Mouse (Mus musculus): ENCODE data around the gene Gatad2b.

Gene Gatad2b

DNA sequence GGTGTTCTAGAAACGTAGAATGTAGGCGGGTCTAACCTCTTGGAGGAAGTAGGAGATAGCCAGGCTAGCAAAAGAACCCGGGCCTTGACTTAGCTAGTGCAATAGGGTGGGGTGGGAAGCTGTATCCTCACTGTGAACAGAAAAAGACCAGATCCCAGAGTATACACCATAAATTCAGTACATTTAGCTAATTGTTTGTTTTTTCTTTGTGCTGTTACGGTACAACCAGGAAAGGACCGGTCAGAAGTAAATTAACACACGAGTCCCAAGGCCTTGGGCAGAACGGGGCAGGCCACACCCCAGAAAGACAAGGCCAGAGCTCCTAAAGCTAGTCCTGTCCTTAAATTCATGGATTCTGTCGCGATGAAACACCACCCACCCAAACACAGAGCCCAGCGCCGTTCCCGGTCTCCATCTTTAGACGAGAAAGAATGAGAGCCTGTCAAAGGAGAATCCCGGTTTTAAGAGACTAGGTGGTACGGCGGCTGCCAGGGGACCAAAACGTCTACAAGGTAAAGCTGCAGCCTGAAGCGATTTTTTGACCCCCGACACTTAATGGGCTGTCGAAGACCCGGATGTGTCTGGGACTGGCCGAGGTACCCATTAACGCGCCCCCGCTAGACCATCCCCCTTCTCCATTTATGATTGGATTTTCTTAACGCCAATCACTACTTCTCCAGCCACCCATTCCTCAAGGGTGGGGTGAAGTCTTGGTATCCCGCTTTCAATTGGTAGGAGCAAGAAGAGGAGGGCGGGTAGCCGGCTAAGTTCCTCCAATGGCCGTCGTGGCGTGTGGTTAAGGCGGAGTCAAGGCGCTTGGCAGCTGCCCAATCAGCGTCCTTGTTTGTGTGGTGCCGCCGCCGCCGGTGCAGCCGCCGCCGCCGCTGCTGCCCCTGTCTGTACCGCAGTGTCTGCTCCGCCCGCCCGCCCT, at the start of gene Gatad2b:
Gatad2b (plus strand) TSS at position 834 of the 931 bp plus-strand sequence.
- WGBS: under 1% methylated on average over 45 of the region's 47 CpGs

DNA sequence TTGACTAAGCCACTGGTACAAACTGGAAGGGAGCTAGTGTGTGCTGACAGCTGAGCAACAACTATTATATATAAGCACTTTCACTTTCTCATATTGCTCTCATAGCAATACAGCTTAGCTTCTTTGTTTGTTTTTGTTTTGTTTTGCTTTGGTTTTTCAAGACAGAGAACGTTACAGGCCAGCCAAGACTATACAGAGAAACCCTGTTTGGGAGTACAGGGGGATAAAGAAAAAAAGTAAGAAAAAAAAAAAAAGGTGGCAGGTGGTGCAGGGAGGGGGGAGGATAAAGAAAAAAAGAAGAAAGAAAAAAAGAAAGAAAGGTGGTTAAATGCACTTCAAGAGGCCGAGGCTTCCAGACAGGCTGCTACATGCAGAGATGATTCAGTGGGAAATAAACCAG, 47.6 kb upstream of the Gatad2b start:
- WGBS: 55% methylated on average over 2 of the region's 2 CpGs

DNA sequence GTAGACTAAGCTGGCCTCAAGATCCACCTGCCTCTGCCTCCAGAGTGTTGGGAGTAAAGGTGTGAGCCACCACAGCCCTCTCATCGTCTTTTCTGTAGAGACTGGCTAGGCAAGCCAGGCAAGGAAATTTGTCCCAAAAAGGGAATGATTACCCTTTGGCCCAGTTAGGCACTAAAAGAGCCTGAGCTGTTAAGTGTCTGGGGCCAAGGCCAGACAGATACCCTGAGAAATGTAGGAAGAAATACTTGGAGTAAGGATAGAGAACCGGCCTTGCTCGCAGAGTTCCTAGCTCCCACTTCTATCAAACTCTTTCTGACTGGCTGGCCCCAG, 45.4 kb upstream of the Gatad2b start:
- 5% methylated on average over 3 of the region's 3 CpGs for WGBS

DNA sequence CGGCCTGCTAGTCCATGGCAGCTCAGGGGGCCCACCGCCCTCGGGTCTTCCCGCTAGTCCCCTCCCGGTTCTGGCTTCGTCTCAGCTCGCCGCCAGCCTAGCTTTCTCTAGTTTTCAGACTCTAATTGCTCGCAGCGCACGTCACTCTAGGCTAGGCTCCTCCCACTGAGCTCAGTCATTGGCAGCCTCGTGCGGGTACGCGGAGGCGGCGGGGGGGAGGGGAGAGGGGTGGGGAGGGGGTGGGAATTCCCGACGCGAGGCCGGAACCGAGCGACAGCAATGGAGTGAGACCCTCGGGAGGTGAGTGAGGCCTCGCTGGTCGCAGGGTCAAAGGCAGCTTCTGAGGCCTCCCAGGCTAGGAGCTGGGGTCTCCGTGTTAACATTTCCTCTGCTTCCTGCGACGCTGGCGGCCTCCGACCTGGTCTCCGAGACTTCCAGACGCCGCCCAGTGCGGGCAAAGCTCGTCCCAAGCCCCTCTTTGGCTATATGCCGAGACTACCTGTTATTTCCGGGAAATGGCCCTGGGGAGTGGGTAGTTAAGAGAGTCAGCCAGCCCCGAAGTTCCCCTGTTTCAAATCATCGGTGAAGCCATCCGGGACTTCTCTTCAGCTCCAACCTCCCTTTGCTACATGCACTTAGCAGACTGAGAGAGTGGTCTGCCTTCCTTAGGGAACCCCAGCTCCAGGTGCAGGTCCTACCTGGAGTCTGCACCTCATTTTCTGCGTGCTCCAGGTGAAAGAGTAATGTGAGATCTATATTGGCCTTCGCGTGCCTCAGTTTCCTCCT, 44.8 kb upstream of the Gatad2b start, which contains the start of gene Slc39a1:
Slc39a1 (plus strand) TSS at position 213 of the 786 bp plus-strand sequence.
- WGBS: under 1% methylated on average over 44 of the region's 44 CpGs

DNA sequence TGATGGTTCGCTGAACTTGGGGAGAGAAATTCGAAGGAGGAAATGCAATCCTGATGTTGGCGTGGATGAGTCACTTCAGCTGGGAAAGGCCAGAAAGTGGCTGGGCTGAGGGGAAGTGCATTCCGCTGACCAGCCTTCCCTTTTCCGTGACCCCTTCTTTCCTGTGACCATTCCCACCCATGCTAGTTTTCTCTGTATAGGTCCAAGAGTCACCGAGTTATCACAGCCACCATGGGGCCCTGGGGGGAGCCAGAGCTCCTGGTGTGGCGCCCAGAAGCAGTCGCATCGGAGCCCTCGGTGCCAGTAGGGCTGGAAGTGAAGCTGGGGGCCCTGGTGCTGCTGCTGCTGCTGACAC, 44.3 kb upstream of the Gatad2b start:
- 1% methylated on average over 10 of the region's 10 CpGs for WGBS

DNA sequence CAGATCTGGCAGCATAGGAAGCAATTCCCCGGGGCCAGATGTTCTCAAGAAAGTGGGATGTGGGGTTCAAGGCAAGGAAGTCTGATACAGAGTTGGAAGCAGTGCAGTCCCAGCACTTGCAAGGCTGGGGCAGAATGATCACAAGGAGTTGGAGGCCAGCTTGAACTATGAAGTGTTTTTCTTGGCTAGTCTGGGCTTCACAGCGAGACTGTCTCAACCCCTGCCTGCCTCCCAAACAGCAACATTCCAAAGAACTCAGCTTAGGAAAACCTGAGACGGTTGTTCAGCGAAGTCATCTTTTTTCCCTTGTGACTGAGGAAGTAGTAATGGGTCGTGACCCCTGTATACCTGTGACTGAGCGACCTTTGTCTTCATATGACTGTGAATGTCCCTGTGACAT, 42.2 kb upstream of the Gatad2b start:
- 74% methylated on average over 6 of the region's 6 CpGs for WGBS

DNA sequence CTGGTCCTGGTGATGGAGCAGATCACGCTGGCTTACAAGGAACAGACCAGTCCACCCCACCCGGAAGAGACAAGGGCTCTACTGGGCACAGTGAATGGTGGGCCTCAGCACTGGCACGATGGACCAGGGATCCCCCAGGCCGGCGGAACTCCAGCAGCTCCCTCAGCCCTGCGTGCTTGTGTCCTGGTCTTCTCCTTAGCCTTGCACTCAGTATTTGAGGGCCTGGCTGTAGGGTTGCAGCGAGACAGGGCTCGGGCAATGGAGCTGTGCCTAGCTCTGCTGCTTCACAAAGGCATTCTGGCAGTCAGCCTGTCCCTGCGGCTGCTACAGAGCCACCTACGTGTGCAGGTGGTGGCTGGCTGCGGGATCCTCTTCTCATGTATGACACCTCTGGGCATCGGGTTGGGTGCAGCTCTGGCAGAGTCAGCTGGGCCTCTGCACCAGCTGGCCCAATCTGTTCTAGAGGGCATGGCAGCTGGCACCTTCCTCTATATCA, 41.2 kb upstream of the Gatad2b start:
- 70% methylated on average over 11 of the region's 12 CpGs for WGBS

DNA sequence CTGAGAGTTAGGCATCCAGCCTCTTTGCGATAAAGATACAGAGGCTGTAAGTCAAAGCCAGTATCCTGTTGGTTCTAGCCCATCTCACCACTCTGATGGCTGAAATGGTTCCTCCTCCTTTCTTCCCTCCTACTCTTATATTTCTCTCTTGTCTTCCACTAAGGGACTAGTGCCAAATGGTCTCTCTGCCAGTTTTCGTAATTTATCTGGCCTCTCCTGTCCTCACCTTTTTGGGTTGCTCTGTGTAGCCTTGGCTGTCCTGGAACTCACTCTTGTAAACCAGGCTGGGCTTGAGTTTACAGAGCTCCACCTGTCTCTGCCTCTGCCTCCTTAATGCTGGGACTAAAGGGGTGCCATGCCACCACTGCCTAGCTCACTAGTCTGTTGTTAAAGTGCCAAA, 40.3 kb upstream of the Gatad2b start:
- WGBS: 64% methylated on average over 2 of the region's 2 CpGs

DNA sequence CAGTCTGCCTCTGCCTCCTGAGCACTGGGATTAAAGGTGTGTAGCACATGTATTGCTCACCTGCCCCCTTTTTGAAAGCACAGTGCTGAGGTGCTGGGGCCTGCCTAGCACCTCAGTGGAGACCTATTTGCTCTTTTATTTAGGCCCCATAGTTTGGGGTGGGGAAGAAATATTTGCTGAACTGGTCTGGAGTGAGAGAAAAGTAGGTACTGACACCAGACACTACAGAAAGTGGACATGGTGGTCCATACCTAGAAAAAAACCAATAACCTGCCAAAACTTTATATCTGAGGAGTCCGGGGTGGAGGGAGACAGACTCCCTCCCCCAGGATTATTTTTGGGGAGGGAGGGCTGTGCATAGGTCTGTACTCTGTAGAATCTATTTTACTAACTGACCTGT, 39.8 kb upstream of the Gatad2b start:
- 53% methylated on average over 1 of the region's 1 CpGs for WGBS

DNA sequence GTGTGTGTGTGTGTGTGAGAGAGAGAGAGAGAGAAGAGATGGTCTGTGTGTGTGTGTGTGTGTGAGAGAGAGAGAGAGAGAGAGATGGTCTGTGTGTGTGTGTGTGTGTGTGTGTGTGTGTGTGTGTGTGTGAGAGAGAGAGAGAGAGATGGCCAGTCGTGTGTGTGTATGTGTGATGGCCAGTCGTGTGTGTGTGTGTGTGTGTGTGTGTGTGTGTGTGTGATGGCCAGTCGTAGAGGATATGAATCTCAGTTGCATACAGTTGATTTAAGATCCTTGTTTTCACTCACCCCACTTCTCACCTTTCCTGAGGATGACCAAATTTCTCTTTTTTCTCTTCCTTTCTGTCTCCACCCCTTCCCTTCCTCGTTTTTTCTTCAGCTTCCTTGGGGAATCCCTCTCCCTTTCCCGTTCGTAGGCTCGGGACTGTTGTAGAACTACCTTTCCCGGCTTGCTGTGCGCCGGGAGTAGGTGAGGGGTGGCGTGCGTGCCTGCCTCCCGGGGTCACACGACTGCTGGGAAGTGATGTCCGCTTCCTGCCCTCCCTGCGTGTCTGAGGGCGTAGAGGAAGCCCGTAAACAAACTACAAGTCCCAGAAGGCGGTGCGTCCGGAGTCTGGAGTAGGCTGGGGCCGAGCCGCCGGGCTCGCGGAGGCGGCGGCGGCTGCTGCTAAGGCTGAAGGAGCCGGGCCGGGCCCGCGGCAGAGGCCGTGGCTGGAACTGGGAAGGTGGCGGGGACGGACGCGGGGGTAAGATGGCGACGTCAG, 39.1 kb upstream of the Gatad2b start, which contains the start of gene Crtc2:
Crtc2 (plus strand) TSS at position 511 of the 766 bp plus-strand sequence.
- WGBS: under 1% methylated on average over 40 of the region's 40 CpGs

DNA sequence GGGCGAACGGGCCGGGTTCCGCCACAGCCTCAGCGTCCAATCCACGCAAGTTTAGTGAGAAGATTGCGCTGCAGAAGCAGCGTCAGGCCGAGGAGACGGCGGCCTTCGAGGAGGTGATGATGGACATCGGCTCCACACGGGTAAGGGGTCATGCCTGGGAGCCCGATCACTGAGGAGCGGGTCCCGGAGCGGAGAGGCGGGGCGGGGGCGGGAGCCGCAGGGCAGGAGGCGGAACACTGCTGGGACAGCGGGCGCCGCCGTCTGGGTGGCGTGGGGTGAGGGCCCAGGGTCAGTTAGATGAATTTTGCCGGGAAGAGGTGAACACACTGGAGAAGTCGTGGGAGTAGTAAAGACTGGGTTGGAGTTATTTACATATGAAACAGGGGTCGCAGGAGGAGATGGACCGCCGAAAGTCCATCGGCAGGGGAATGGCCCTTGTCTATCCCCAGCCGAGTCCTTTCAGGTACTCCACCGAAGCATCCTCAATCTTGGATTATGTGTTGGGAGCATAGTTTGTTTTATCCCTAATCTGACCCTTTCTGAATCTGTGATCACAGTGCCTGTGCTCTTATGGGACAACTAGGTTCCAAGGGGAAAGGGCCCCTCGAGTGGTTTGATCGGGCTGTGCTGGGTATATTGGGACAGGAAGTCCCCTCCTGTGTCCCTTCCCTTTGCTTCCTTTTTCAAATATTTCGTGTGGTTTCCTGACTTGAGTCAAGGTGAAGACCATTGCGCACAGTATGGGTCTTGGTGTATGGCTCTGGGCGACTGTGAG, 38.4 kb upstream of the Gatad2b start:
- under 1% methylated on average over 41 of the region's 41 CpGs for WGBS

DNA sequence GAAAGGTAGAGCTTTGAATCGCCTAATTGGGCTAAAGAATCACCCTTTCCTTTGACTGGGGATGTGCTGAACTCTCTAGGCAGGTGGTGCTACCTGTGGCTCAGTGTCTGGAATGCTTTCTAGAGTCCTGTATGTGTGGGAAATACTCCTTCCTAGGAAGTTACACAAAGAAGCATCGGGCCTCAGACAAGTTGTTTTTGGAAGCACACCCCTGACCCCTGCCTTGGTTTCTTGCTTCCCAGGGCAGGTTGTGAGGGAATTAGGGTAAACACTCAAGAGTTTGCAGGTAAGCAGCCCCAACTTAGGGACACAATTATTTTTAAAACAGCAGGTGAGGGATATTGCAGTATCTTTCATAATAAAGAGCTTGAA, 37.8 kb upstream of the Gatad2b start:
- WGBS: 7% methylated on average over 2 of the region's 2 CpGs

DNA sequence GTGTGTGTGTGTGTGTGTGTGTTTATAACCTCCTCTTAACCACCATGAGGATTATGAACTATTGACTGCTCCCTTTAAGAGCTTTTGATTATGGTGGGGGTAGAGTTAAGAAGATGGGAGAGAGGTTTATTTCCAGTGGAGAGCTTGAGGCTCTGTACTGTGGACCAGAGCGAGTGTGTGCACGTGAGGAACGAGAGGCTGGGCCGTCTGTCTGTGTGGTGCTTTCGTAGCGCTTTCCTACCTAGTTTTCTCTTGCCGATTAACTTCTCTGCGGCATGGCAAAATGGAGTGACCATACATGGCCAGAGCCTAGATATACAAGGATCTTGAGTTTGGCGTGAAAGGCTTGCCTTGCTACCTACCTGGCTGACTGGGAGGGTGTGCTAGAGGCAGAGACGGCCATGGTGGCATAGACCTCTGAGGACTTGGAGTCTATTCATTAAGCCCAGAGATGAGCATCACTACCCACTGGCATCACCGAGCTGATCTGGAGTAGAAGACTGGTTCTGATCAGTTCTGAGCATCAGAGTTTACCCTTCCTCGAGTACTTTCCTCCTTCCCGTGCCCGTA, 37.1 kb upstream of the Gatad2b start:
- WGBS: 92% methylated on average over 14 of the region's 14 CpGs

DNA sequence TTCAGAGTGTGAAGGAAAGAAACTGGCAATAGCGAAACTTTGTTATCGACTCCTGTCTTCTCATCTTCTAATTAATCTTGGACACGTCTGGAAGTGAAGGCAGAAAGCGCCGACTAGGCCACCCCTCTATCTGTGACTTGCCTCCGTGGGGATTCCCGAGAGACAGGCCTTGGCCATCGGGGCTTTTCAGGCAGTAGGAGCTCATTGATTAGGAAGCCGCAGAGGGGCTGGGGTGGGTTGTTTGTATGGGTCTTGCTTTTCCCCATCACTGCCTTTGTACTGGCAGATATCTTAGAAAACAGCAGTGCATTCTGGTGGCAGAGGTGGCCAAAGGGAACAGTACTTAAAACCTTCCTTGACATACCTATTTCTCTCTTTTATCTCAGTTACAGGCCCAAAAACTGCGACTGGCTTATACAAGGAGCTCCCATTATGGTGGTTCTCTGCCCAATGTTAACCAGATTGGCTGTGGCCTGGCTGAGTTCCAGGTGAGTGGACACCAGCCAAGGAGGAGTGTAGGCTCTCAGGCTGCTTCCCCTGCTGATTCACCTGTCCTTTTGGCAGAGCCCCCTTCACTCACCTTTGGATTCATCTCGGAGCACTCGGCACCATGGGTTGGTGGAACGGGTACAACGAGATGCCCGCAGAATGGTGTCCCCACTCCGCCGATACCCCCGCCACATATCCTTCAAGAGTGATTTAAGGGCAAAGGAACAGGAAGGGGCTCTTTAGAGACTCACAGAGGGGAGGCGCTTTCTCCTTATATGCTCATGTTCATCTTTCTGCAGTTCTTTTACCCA, 36.0 kb upstream of the Gatad2b start:
- 87% methylated on average over 19 of the region's 19 CpGs for WGBS

DNA sequence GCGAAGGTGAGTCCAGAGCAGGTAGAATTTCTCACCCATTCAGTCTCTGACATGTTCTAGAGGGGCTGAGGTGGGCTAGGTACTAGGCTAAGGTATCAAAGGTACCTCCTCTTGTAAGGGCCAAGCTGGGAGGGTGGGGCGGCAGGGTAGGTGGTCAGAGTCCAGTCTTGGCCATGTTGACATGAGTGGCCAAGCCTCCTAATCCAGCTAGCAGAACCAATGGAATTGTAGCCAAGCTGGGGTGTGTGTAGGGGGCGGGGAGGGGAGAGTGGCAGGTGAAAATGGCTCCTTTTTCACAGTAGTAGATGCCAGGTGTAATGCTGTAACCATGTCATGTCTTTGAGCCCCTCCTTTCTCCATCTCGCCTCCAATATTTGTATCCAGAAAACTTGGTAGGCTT, 34.5 kb upstream of the Gatad2b start:
- 90% methylated on average over 4 of the region's 4 CpGs for WGBS

DNA sequence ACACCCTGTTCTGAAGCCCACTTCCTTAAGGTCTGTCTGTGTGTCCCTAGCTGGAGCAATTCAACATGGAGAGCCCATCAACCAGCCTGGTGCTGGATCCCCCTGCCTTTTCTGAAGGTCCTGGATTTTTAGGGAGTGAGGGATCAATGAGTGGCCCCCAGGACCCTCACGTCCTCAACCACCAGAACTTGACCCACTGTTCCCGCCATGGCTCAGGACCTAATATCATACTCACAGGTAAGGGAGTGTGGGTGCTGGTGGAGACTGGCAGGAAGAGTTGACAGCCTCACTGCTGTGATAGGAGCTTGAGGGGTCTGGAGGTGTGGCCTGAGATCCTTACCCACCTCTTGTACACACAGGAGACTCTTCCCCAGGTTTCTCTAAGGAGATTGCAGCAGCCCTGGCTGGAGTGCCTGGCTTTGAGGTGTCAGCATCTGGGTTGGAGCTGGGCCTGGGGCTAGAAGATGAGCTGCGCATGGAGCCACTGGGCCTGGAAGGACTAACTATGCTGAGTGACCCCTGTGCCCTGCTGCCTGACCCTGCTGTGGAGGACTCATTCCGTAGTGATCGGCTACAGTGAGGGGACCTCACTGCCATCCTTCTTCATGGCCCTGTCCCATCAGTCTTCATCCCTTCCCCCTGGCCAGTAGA, 29.7 kb upstream of the Gatad2b start:
- WGBS: 97% methylated on average over 5 of the region's 5 CpGs

DNA sequence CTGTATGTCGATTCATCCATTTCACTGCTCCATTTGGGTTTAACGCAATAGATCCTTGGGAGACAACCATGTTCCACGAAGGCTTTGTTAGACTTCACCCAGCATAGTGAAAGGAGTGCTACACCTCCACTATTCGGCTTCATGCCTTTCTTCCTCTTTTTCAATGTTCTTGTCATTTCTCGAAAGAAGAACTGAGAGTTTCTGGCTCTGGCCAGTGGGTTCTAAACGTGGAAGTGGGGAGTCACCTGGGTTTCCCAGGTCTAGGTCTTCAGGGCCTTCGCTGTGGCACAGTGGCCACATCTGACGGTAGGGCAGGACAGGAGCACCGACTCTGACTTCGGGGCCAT, 28.3 kb upstream of the Gatad2b start:
- 21% methylated on average over 10 of the region's 10 CpGs for WGBS

DNA sequence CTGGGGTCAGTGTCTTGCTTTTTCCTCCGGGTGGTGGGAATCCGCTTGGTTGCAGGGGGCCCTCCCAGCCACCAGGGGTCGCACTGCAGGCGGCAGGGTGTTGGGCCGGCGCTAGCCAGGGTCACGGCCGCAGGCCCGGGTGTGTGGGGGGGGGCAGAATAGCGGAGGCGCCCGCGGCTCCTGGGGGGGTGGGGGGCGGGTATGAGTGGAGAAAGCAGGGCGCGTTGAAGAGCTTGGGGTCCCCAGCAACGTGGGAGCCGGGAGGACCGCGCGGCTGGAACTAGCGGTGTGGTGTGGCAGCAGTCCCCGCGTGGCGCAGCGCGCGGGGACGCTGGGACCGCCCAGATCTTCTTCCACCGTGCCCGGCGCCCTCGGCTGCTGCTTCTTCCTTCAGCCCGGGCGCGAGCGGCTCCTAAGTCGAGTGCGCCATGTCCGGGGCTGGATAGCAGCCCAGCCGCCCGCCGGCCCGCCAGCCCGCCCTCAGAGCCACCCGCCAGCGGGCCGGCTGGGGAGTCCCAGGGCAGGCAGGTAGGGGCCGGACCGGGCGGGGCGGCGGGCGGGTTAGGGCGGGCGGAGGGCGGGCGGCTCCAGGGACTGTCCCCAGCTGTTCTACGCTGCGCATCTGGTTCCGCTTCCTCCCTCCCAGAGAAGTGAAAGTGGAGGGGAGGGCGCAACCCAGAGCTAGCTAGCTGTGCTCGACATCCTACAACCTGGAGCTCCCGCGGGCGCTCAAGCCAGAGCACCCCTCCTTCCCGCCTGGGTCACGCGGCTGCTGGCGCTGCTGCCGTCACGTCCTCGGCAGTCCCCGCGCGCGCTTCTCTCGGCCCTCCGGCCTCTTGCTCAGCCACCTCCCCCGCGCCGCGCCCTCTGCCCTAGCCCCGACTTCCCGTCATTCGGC, 27.7 kb upstream of the Gatad2b start, which contains the start of gene Dennd4b:
Dennd4b (plus strand) TSS at position 152 of the 898 bp plus-strand sequence.
- WGBS: under 1% methylated on average over 83 of the region's 87 CpGs
